Mouse (Mus musculus) embryonic facial prominence, embryonic 13.5 days (tissue): ENCODE results near the gene Farp1. TPM values are rescaled to one million over a fixed set of nuclear protein-coding genes. Genes with fewer than 3 reads are reported as not detected.
"Not testable (repeated sequence)": the region's sequence is repeated elsewhere in the genome, so short reads cannot be mapped to it uniquely, and the experiment has no call there.

Experiments used
- ATAC-seq: fragments of 200-750 bp; cut with Nextera tagmentation; 2 replicates; pipeline ENCODE4 v1.8.0; 2017; ENCODE audit warnings: low read depth; ENCODE audit not compliant: insufficient number of reproducible peaks, insufficient read depth, low FRiP score, low TSS enrichment
- H3K27ac ChIP-seq: fragments of 300-500 bp; sonication (generic); 2 replicates; pipeline ENCODE4 v1.5.1; 2015; ENCODE audit warnings: moderate library complexity, mild to moderate bottlenecking, inconsistent platforms
- H3K27me3 ChIP-seq: fragments of 300-500 bp; sonication (generic); 2 replicates; pipeline ENCODE4 v1.6.1; 2015; ENCODE audit warnings: mild to moderate bottlenecking, inconsistent platforms
- H3K36me3 ChIP-seq: fragments of 300-500 bp; sonication (generic); 2 replicates; pipeline ENCODE4 v1.6.1; 2015; ENCODE audit warnings: mild to moderate bottlenecking, inconsistent platforms
- H3K4me1 ChIP-seq: fragments of 300-500 bp; sonication (generic); 2 replicates; pipeline ENCODE4 v1.6.1; 2015; ENCODE audit warnings: inconsistent platforms
- H3K4me2 ChIP-seq: fragments of 300-500 bp; sonication (generic); 2 replicates; pipeline ENCODE4 v1.6.1; 2015; ENCODE audit warnings: moderate library complexity, mild to moderate bottlenecking, inconsistent platforms
- H3K4me3 ChIP-seq: fragments of 300-500 bp; sonication (generic); 2 replicates; pipeline ENCODE4 v1.5.1; 2015; ENCODE audit warnings: mild to moderate bottlenecking, inconsistent platforms
- H3K9ac ChIP-seq: fragments of 300-500 bp; sonication (generic); 2 replicates; pipeline ENCODE4 v1.6.1; 2015; ENCODE audit warnings: mild to moderate bottlenecking, inconsistent platforms
- H3K9me3 ChIP-seq: fragments of 300-500 bp; sonication (generic); 2 replicates; pipeline ENCODE4 v1.6.1; 2016; ENCODE audit warnings: inconsistent platforms
- WGBS: fragments of 180-500 bp; shearing (Covaris S2); methylation state at CpG from one replicate; pipeline ENCODE4 v1.1.7; 2015; ENCODE audit warnings: mixed read lengths; 5-methylcytosine and 5-hydroxymethylcytosine counted together
- polyA plus RNA-seq: library from polyadenylated mRNA; unstranded; fragments of >200 nt; fragmentation: Nextera tagmentation; extraction: Ambion mirVana; gene quantifications from 2 replicates; pipeline ENCODE4 v1.2.1, GENCODE M21; 2015

Gene Farp1
- polyA plus RNA-seq, 1 experiment from 2014 or later = 38.7 TPM

DNA sequence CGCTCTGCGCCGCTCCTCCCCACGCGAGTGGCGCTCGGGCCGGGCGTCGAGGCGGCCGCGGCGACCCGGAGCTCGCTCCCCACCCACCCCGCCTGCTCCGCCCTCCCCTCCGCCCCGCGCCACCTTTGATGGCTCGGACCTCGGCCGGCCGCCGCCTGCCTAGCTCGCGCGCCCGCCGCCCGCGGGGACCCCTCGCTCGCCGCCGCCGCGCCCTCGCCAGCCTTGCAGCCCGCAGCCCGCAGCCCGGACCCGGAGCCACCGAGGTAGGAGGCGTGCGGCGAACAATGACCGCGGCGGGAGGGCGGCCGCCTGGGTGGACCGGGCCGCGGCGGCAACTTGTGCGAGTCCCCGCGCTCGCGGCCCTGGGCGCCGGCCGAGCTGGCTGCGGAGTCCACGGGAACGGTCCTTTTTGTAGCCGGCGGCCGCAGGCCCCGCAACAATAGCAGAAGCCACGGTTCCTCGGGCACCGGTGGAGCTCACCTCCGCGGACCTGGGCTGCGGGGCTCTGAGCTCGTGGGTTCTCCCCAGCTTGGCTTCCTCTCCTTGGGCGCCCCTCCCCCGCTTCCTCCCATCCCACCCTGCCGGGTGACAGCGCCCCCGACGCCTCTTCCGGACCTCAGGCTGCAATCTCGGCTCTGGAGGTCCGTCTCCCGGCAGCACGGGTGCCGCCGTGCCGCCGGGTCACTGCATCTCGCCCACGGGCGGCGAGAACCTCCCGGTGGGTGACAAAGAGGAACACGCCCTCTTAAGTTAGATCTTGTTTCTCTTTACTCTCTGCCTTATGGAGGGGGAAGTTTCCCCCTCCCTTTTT is 868 bp downstream of the Farp1 start:
- under 1% methylated on average over 69 of the region's 100 CpGs for WGBS

GRCm38 (mm10) chr14:121036612-121037221 is 1.7 kb downstream of the Farp1 start:
- Histone ChIP-seq H3K27ac (peak overlapping the region; percentile 93), H3K4me2 (peak overlapping the region; percentile 96), H3K36me3 (no peaks in the 10 kb centered on the region), H3K4me3 (peak overlapping the region; percentile 94), H3K9me3 (no peaks in the 10 kb centered on the region), H3K9ac (peak overlapping the region; percentile 96), H3K4me1 (peaks cover 42% of the 10 kb centered on the region), H3K27me3 (0 out of 2 replicates have a peak, but pooled peaks cover 3% of the 10 kb centered on the region)
- WGBS = under 1% methylated on average over 19 of the region's 19 CpGs
- ATAC-seq = no peak

More for the DNA sequence above, 868 bp downstream of the Farp1 start:
- Histone ChIP-seq H3K4me3 (peak overlapping the region; percentile 94), H3K4me2 (peak overlapping the region; percentile 96), H3K9me3 (no peaks in the 10 kb centered on the region), H3K27me3 (0 out of 2 replicates have a peak, but pooled peaks cover 3% of the 10 kb centered on the region), H3K27ac (peak overlapping the region; percentile 93), H3K9ac (peak overlapping the region; percentile 96), H3K36me3 (no peaks in the 10 kb centered on the region), H3K4me1 (peaks cover 42% of the 10 kb centered on the region)
- peak; percentile 59 for ATAC-seq

GRCm38 (mm10) chr14:121037276-121037675 is 2.3 kb downstream of the Farp1 start:
- Histone ChIP-seq H3K9ac (peak overlapping the region; percentile 96), H3K9me3 (no peaks in the 10 kb centered on the region), H3K36me3 (no peaks in the 10 kb centered on the region), H3K4me3 (peak overlapping the region; percentile 94), H3K27me3 (0 out of 2 replicates have a peak, but pooled peaks cover 3% of the 10 kb centered on the region), H3K27ac (peak overlapping the region; percentile 93), H3K4me2 (peak overlapping the region; percentile 96), H3K4me1 (peaks cover 42% of the 10 kb centered on the region)
- no peak for ATAC-seq
- 8% methylated on average over 7 of the region's 7 CpGs for WGBS

DNA sequence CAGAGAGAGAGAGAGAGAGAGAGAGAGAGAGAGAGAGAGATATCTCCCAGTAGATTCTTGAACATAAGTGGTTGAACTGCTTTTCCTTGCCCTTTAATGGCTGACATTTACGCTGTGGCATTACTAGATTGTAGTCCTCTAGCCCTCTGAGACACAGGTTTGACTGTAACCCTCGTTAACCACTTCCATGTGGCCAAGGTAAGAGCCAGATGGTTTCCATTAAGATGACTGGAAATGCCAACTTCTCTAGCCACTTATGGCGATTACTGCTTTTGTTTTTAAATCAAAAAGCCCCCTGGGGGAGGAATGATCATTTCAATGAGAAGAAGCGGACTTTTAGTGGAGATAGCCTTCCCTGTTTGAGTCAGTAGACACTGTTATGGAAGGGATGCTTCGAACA is 3.7 kb downstream of the Farp1 start:
- H3K9ac ChIP-seq = no peak overlapping the region
- 22% methylated on average over 5 of the region's 5 CpGs for WGBS
- peaks cover 52% of the 10 kb centered on the region for H3K4me1 ChIP-seq
- H3K36me3 ChIP-seq = no peaks in the 10 kb centered on the region
- H3K27me3 ChIP-seq = 0 out of 2 replicates have a peak, but pooled peaks cover 3% of the 10 kb centered on the region
- H3K9me3 ChIP-seq = no peaks in the 10 kb centered on the region
- H3K27ac ChIP-seq = peak overlapping the region; percentile 51
- no peak for ATAC-seq
- H3K4me3 ChIP-seq = peak overlapping the region; percentile 94; the same call in 1 of the 2 replicates
- H3K4me2 ChIP-seq = peak overlapping the region; percentile 96

- peaks cover 40% of the 10 kb centered on the region for H3K4me1 ChIP-seq
- ATAC-seq = no peak
- no peak overlapping the region for H3K4me2 ChIP-seq
- no peaks in the 10 kb centered on the region for H3K27me3 ChIP-seq
- no peak overlapping the region for H3K4me3 ChIP-seq
- no peak overlapping the region for H3K9ac ChIP-seq
- 79% methylated on average over 3 of the region's 3 CpGs for WGBS
- H3K27ac ChIP-seq = no peak overlapping the region
- no peaks in the 10 kb centered on the region for H3K9me3 ChIP-seq
- H3K36me3 ChIP-seq = peaks cover 16% of the 10 kb centered on the region
These were observed 9.1 kb downstream of the Farp1 start for GRCm38 (mm10) chr14:121044145-121044544.

DNA sequence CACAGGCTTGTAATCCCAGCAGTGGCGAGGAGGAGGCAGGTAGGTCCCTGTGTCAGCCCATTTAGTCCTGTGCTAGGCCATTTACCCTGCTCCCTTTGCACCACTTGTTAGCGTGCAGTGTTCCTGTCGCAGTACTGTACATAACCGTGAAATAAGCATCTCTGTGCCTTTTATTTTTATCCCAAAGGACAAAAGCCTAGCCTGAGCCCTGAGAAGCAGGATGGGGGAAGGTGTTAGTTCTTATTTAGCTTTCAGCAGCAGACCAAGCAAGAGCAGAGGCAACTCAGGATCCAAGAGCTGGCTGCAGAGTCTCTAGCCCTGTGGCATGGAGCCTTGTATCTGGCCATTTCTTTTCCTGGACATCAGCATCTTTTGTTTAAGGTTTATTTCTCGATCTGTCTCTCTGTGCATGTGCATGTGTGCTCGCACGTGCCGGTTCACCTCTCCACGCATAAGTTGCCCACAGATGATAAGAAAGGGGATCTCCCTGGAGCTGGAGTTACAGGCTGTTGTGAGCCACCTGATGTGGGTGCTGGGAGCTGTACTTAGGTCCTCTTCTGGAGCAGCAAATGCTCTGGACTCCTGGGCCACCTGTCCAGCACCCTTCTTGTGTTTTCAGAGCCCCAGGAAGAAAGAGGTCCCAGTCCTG is 11.4 kb downstream of the Farp1 start:
- Histone ChIP-seq H3K4me1 (peaks cover 42% of the 10 kb centered on the region), H3K36me3 (peaks cover 21% of the 10 kb centered on the region), H3K4me2 (no peak overlapping the region), H3K9me3 (no peaks in the 10 kb centered on the region), H3K9ac (no peak overlapping the region), H3K27me3 (no peaks in the 10 kb centered on the region), H3K4me3 (no peak overlapping the region), H3K27ac (no peak overlapping the region)
- ATAC-seq = no peak
- WGBS = 75% methylated on average over 9 of the region's 9 CpGs

GRCm38 (mm10) chr14:121047780-121048179 is 12.8 kb downstream of the Farp1 start:
- 88% methylated on average over 6 of the region's 6 CpGs for WGBS
- Histone ChIP-seq H3K27ac (no peak overlapping the region), H3K4me3 (no peak overlapping the region), H3K4me2 (no peak overlapping the region), H3K4me1 (peaks cover 49% of the 10 kb centered on the region), H3K9me3 (no peaks in the 10 kb centered on the region), H3K27me3 (no peaks in the 10 kb centered on the region), H3K36me3 (peaks cover 21% of the 10 kb centered on the region), H3K9ac (no peak overlapping the region)
- ATAC-seq = no peak

GRCm38 (mm10) chr14:121051002-121051401 is 16.0 kb downstream of the Farp1 start:
- 85% methylated on average over 3 of the region's 4 CpGs for WGBS
- H3K4me1 ChIP-seq = peaks cover 64% of the 10 kb centered on the region
- peaks cover 21% of the 10 kb centered on the region for H3K36me3 ChIP-seq

GRCm38 (mm10) chr14:121053020-121053518 is 18.1 kb downstream of the Farp1 start:
- H3K27me3 ChIP-seq = no peaks in the 10 kb centered on the region
- peak overlapping the region; percentile 75 for H3K27ac ChIP-seq
- H3K4me3 ChIP-seq = no peak overlapping the region
- peaks cover 73% of the 10 kb centered on the region for H3K4me1 ChIP-seq
- ATAC-seq = no peak; the same call in 1 of the 2 replicates
- H3K9ac ChIP-seq = 0 out of 2 replicates have a peak overlapping the region, but pooled peaks have one; percentile 33
- H3K36me3 ChIP-seq = peaks cover 12% of the 10 kb centered on the region
- WGBS = 3% methylated on average over 5 of the region's 5 CpGs
- peak overlapping the region; percentile 36 for H3K4me2 ChIP-seq
- no peaks in the 10 kb centered on the region for H3K9me3 ChIP-seq

More at GRCm38 (mm10) chr14:121051002-121051401, 16.0 kb downstream of the Farp1 start:
- H3K27ac ChIP-seq, H3K9me3 ChIP-seq, H3K4me2 ChIP-seq, ATAC-seq, H3K4me3 ChIP-seq, H3K9ac ChIP-seq, H3K27me3 ChIP-seq: not testable (repeated sequence)

GRCm38 (mm10) chr14:121054062-121054461 is 19.1 kb downstream of the Farp1 start:
- Histone ChIP-seq H3K9ac (0 out of 2 replicates have a peak overlapping the region, but pooled peaks have one; percentile 2), H3K36me3 (peaks cover 10% of the 10 kb centered on the region; the same call in 1 of the 2 replicates), H3K27ac (peak overlapping the region; percentile 75), H3K4me2 (peak overlapping the region; percentile 14; the same call in 1 of the 2 replicates), H3K4me1 (peaks cover 71% of the 10 kb centered on the region), H3K9me3 (no peaks in the 10 kb centered on the region), H3K4me3 (no peak overlapping the region), H3K27me3 (no peaks in the 10 kb centered on the region)
- no peak for ATAC-seq
- 43% methylated on average over 5 of the region's 5 CpGs for WGBS

- H3K27ac ChIP-seq = no peak overlapping the region
- no peak overlapping the region for H3K9ac ChIP-seq
- no peak for ATAC-seq
- no peak overlapping the region for H3K4me3 ChIP-seq
- no peaks in the 10 kb centered on the region for H3K27me3 ChIP-seq
- 90% methylated on average over 5 of the region's 5 CpGs for WGBS
- no peak overlapping the region for H3K4me2 ChIP-seq
- no peaks in the 10 kb centered on the region for H3K9me3 ChIP-seq
- H3K4me1 ChIP-seq = peaks cover 89% of the 10 kb centered on the region
- H3K36me3 ChIP-seq = 0 out of 2 replicates have a peak, but pooled peaks cover 5% of the 10 kb centered on the region
These were observed 22.8 kb downstream of the Farp1 start for GRCm38 (mm10) chr14:121057750-121058149.
